ENCODE assay signal across 13 mouse cellular contexts in the genomic region with DNA sequence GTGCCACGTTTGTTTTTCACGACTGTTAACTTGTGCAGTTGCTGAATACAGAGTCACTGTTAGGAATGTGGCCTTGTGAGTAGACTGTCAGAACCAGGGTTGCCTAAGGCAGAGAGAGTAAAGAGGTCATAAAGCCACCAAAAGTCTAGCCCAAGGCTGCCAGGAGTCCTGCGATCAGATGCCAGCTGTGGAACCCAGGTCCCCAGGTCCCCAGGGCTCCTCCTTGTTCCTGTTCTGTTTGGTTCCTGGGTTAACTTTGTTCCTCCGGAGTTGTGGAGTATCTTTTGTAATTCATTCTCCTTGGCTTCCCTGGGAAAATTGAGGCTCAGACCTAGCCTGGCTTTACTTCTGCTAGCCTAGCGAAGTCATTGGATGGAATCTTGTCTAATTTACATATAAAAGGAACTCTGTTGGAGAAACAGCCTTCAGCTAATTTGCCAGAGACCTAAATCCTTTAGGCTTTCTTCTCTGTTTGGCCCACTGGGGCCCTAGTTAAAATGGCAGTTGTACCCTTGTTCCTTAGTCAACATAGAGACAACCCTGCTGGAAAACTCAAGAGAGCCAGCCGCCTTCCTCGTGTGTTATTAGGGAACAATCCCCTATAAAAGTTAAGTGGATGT.
A peak's percentile ranks its signal among the peaks of the same experiment; 100 is the strongest.
DNase-seq lines count a peak whose midpoint lies in the region; ATAC-seq and TF ChIP-seq lines count a peak whose summit lies in the region.
"Had no signal": no experiment of that assay in that cellular context is flagged by ENCODE, and none has a peak within 500 bp of the region (broad histone marks: within the 10 kb centered on the region; RNA-seq: fewer than 3 reads in every experiment).

No protein-coding gene starts in this region.

- no peak overlapping the region for H3K9ac ChIP-seq in heart, adult 2 months (ENCODE audit: low read depth, low read length)
- H3K9ac ChIP-seq in midbrain, postnatal 0 days (replicated peaks; ENCODE audit: low read length, poor library complexity, severe bottlenecking): no peak overlapping the region
- H3K9ac ChIP-seq: embryonic facial prominence, embryonic 15.5 days had no signal

- H3K36me3 ChIP-seq in heart, adult 2 months (ENCODE audit: control insufficient read depth, insufficient read depth, low read length): no peaks in the 10 kb centered on the region
- H3K36me3 ChIP-seq in midbrain, embryonic 10.5 days: no peaks in the 10 kb centered on the region
- H3K36me3 ChIP-seq in midbrain, postnatal 0 days (ENCODE audit: insufficient read depth, low read length): no peaks in the 10 kb centered on the region
- H3K36me3 ChIP-seq: embryonic facial prominence, embryonic 15.5 days had no signal

- no peak for TF ChIP-seq EP300 in heart, adult 2 months (IDR thresholded peaks at IDR 0.05; ENCODE audit: insufficient read depth, low read depth, low read length)

- H3K9me3 ChIP-seq in midbrain, embryonic 10.5 days (replicated peaks): no peaks in the 10 kb centered on the region
- H3K9me3 ChIP-seq in midbrain, postnatal 0 days (ENCODE audit: low read length): no peaks in the 10 kb centered on the region
- H3K9me3 ChIP-seq: embryonic facial prominence, embryonic 15.5 days had no signal

- no peak overlapping the region for H3K4me3 ChIP-seq in heart, adult 2 months
- peak overlapping the region; percentile 12; the same call in 1 of the 2 replicates for H3K4me3 ChIP-seq in midbrain, embryonic 10.5 days
- no peak overlapping the region for H3K4me3 ChIP-seq in midbrain, postnatal 0 days (ENCODE audit: low read depth, low read length)
- no peak overlapping the region for H3K4me3 ChIP-seq in brown adipose tissue, adult 24 weeks (ENCODE audit: insufficient read depth, low read depth, low read length)
- H3K4me3 ChIP-seq: embryonic facial prominence, embryonic 15.5 days had no signal

- WGBS in heart, adult 2 months: 73% methylated on average over 7 of the region's 7 CpGs
- WGBS in midbrain, embryonic 10.5 days: 5% methylated on average over 7 of the region's 7 CpGs
- WGBS in midbrain, postnatal 0 days: 15% methylated on average over 7 of the region's 7 CpGs

- no peaks in the 10 kb centered on the region for H3K27me3 ChIP-seq in heart, adult 2 months (ENCODE audit: control insufficient read depth, insufficient read depth, low read length)
- peaks cover 98% of the 10 kb centered on the region for H3K27me3 ChIP-seq in midbrain, embryonic 10.5 days (ENCODE audit: low read depth, poor library complexity, severe bottlenecking)
- 0 out of 2 replicates have a peak, but pooled peaks cover 3% of the 10 kb centered on the region for H3K27me3 ChIP-seq in midbrain, postnatal 0 days (ENCODE audit: insufficient read depth, low read length)
- H3K27me3 ChIP-seq: CH12.LX; embryonic facial prominence, embryonic 15.5 days had no signal

- ATAC-seq in midbrain, postnatal 0 days (ENCODE audit: low FRiP score): no peak

- no peak for DNase-seq in heart, adult 2 months
- no peak for DNase-seq in heart, adult 18-20 months
- DNase-seq in midbrain, embryonic 10.5 days (ENCODE audit: low spot score): peak; percentile 36
- no peak for DNase-seq in midbrain, postnatal 0 days (ENCODE audit: low spot score)
- peak; percentile 54 for DNase-seq in retina, postnatal 1 day
- DNase-seq in urinary bladder, postnatal 10 days (ENCODE audit: low spot score): no peak
- no peak for DNase-seq in spleen, adult 12 weeks (ENCODE audit: low spot score)
- DNase-seq: gastrocnemius, postnatal 36 days; lung, postnatal 36 days; thymus, adult 18-20 months had no signal

- intact Hi-C loops in heart, adult 2 months (cut with DNase I): no loop called here

- peak overlapping the region; percentile 39 for H3K27ac ChIP-seq in heart, adult 2 months
- peak overlapping the region; percentile 43; the same call in 1 of the 2 replicates for H3K27ac ChIP-seq in midbrain, embryonic 10.5 days (replicated peaks)
- H3K27ac ChIP-seq in midbrain, postnatal 0 days (ENCODE audit: low read depth, low read length): no peak overlapping the region
- H3K27ac ChIP-seq in brown adipose tissue, adult 24 weeks (replicated peaks; ENCODE audit: low read depth, low read length): peak overlapping the region; percentile 39
- H3K27ac ChIP-seq: embryonic facial prominence, embryonic 15.5 days had no signal

- H3K79me2 ChIP-seq in heart, adult 2 months (replicated peaks; ENCODE audit: control insufficient read depth, insufficient read depth, low read length): no peaks in the 10 kb centered on the region

- TF ChIP-seq POLR2A in heart, adult 2 months (IDR thresholded peaks at IDR 0.05; ENCODE audit: insufficient read depth, low read depth, low read length): no peak

- no peak overlapping the region for H3K4me2 ChIP-seq in midbrain, postnatal 0 days (ENCODE audit: low read depth, low read length, poor library complexity, severe bottlenecking)

- H3K4me1 ChIP-seq in heart, adult 2 months (ENCODE audit: control insufficient read depth, insufficient read depth, low read length): peaks cover 5% of the 10 kb centered on the region
- peaks cover 36% of the 10 kb centered on the region for H3K4me1 ChIP-seq in midbrain, embryonic 10.5 days
- H3K4me1 ChIP-seq in midbrain, postnatal 0 days (ENCODE audit: insufficient read depth, low read length): no peaks in the 10 kb centered on the region; the same call in 1 of the 2 replicates
- H3K4me1 ChIP-seq in brown adipose tissue, adult 24 weeks (ENCODE audit: control insufficient read depth, insufficient read depth, insufficient read length, low read length): peaks cover 16% of the 10 kb centered on the region

- TF ChIP-seq CTCF in heart, adult 2 months (IDR thresholded peaks at IDR 0.05): no peak
- no peak for TF ChIP-seq CTCF in midbrain, postnatal 0 days (IDR thresholded peaks at IDR 0.05)

Comparison
In these comparisons a context has a peak if more than half of its experiments do, and no peak if none do; other contexts are left out.
1. DNase-seq: peak in midbrain, embryonic 10.5 days (single experiment) and retina, postnatal 1 day (single experiment); none in heart, adult 2 months (0 of 2), heart, adult 18-20 months (0 of 2), midbrain, postnatal 0 days (single experiment), urinary bladder, postnatal 10 days (single experiment) and spleen, adult 12 weeks (single experiment).